Mouse (Mus musculus) intestine, postnatal 0 days (tissue): ENCODE results near the gene Camta1. TPM values are rescaled to one million over a fixed set of nuclear protein-coding genes. Genes with fewer than 3 reads are reported as not detected.

Source experiments
- ATAC-seq: fragments of 200-750 bp; cut with Nextera tagmentation; 2 replicates; pipeline ENCODE4 v1.8.0; 2017; ENCODE audit warnings: mild to moderate bottlenecking, moderate TSS enrichment, moderate library complexity
- H3K27ac ChIP-seq: fragments of 300-500 bp; sonication (generic); 2 replicates; pipeline ENCODE4 v1.5.1; 2014; ENCODE audit warnings: mild to moderate bottlenecking, low read depth, low read length, moderate library complexity
- H3K27me3 ChIP-seq: fragments of 300-500 bp; sonication (generic); replicated peaks from 2 replicates; pipeline ENCODE4 v1.6.1; 2014; ENCODE audit warnings: low read length, mixed read lengths; ENCODE audit not compliant: control insufficient read depth, insufficient read depth
- H3K36me3 ChIP-seq: fragments of 300-500 bp; sonication (generic); 2 replicates; pipeline ENCODE4 v1.6.1; 2014; ENCODE audit warnings: mild to moderate bottlenecking, moderate library complexity; ENCODE audit not compliant: control insufficient read depth, insufficient read depth
- H3K4me1 ChIP-seq: fragments of 300-500 bp; sonication (generic); replicated peaks from 2 replicates; pipeline ENCODE4 v1.6.1; 2014; ENCODE audit warnings: antibody characterized with exemption, low read length, mixed read lengths; ENCODE audit not compliant: control insufficient read depth, insufficient read depth
- H3K4me2 ChIP-seq: fragments of 300-500 bp; sonication (generic); replicated peaks from 2 replicates; pipeline ENCODE4 v1.6.1; 2014; ENCODE audit warnings: low read depth, mild to moderate bottlenecking, moderate library complexity
- H3K4me3 ChIP-seq: fragments of 300-500 bp; sonication (generic); 2 replicates; pipeline ENCODE4 v1.5.1; 2014; ENCODE audit warnings: low read depth, low read length
- H3K9ac ChIP-seq: fragments of 300-500 bp; sonication (generic); 2 replicates; pipeline ENCODE4 v1.6.1; 2014; ENCODE audit warnings: mild to moderate bottlenecking, low read depth, low read length
- H3K9me3 ChIP-seq: fragments of 300-500 bp; sonication (generic); 2 replicates; pipeline ENCODE4 v1.6.1; 2016; ENCODE audit warnings: mixed run types; ENCODE audit not compliant: control insufficient read depth
- CTCF ChIP-seq: sonication (generic); IDR thresholded peaks from 2 replicates; pipeline ENCODE4 v1.5.1; 2016; ENCODE audit warnings: low read depth, mild to moderate bottlenecking, control low read depth, antibody characterized with exemption, moderate library complexity
- WGBS: fragments of 180-500 bp; shearing (Covaris S2); extraction: QIAGEN DNeasy Blood & Tissue Kit; methylation state at CpG from one replicate; pipeline ENCODE4 v1.1.7; 2014; 5-methylcytosine and 5-hydroxymethylcytosine counted together
- polyA plus RNA-seq: library from polyadenylated mRNA; unstranded; fragments of >200 nt; fragmentation: Nextera tagmentation; extraction: Ambion mirVana; gene quantifications from 2 replicates; pipeline ENCODE4 v1.2.1, GENCODE M21; 2015

Gene Camta1
- polyA plus RNA-seq, 1 experiment from 2014 or later, result 54.1 TPM

DNA sequence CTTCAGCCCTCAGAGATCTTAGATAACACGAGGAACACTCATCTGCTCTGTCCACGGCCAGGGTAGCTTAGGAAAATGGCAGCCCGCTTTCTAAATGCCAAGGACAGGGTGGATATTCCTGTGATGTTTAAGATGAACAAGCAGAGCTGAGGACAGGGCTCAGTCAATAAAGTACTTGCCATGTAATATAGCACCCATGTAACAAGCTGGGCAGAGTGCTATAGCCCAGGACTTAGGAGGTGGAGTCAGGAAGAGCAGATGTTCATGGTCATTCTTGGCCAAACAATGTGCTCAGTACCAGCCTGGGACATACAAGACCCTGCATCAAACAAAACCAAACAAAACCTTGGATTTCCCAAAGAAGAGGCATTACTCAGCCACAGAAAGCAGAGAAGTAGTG, 407.6 kb downstream of the Camta1 start:
- H3K4me2 ChIP-seq, result no peak overlapping the region
- H3K4me3 ChIP-seq, result no peak overlapping the region
- no peaks in the 10 kb centered on the region for H3K27me3 ChIP-seq
- no peaks in the 10 kb centered on the region for H3K4me1 ChIP-seq
- 63% methylated on average over 3 of the region's 3 CpGs for WGBS
- H3K27ac ChIP-seq, result no peak overlapping the region
- TF ChIP-seq CTCF, result no peak
- ATAC-seq, result no peak
- H3K36me3 ChIP-seq, result no peaks in the 10 kb centered on the region
- H3K9ac ChIP-seq, result no peak overlapping the region
- H3K9me3 ChIP-seq, result no peaks in the 10 kb centered on the region

DNA sequence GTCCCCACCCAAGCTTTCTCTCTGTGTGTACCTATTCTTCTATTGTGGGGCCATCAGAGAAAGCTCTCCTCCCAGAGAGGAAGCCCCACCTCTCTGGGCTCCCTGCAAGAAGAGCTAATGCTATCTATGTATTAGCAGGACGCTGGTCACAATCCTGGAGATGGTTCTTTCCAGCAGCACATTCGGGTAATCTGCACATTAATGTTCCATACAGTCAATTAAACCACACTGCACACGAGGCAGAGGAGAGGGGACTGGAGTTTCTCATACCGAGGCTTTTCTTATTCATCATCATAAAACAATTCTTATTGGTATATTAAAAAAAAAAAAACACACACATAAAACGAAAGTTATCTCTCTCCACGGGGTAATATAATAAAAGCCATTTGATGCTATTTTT, 409.8 kb downstream of the Camta1 start:
- Histone ChIP-seq H3K4me2 (no peak overlapping the region), H3K27ac (no peak overlapping the region), H3K9ac (no peak overlapping the region), H3K4me3 (no peak overlapping the region), H3K4me1 (no peaks in the 10 kb centered on the region), H3K9me3 (no peaks in the 10 kb centered on the region), H3K36me3 (no peaks in the 10 kb centered on the region), H3K27me3 (no peaks in the 10 kb centered on the region)
- ATAC-seq, result no peak
- TF ChIP-seq CTCF, result no peak
- WGBS, result 46% methylated on average over 6 of the region's 6 CpGs

DNA sequence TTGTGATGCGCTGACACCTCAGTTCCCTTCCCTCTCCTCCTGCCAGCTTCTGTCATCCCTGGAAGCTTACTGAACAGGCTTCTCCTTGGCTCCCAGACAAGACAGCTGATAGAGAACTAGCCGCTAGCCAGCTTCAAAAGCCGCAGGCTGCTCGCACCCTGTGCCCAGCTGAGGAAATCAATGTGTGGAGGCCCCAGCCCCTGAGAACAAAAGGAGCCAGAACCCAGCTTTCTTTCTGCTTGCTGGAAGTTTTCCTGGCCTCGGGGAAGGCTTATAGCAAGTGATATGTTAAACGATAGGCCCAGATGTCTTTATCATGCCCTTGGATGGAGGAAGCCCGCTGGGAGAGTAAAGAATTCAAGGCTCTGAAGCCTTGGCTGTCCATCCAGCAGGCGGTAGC, 411.7 kb downstream of the Camta1 start:
- ATAC-seq, result no peak
- TF ChIP-seq CTCF, result no peak
- WGBS, result 48% methylated on average over 8 of the region's 8 CpGs
- no peak overlapping the region for H3K9ac ChIP-seq
- no peak overlapping the region for H3K27ac ChIP-seq
- no peaks in the 10 kb centered on the region for H3K4me1 ChIP-seq
- no peak overlapping the region for H3K4me3 ChIP-seq
- no peak overlapping the region for H3K4me2 ChIP-seq
- no peaks in the 10 kb centered on the region for H3K36me3 ChIP-seq
- no peaks in the 10 kb centered on the region for H3K27me3 ChIP-seq
- no peaks in the 10 kb centered on the region for H3K9me3 ChIP-seq

DNA sequence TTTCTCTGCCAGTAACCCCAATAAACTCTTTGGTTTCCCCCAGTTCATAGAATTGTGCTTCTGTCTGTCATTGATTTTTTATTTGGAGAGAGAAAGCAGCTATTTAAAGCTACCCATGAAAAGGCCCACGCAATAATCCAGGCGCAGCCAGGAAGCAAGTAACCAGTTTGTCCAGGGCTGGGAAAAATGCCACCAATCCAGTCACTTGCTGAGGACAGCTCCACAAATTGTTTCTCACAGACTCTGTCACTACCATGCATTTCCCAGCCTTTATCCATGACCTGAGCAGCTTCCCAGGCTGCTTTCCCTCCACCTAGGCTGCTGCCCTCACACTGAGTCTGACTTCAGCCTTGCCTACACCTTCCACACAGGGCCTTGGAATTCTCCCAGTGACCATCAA, 413.3 kb downstream of the Camta1 start:
- Histone ChIP-seq H3K36me3 (no peaks in the 10 kb centered on the region), H3K27me3 (no peaks in the 10 kb centered on the region), H3K9ac (no peak overlapping the region), H3K4me1 (no peaks in the 10 kb centered on the region), H3K27ac (no peak overlapping the region), H3K4me2 (no peak overlapping the region), H3K4me3 (no peak overlapping the region), H3K9me3 (no peaks in the 10 kb centered on the region)
- no peak for TF ChIP-seq CTCF
- 79% methylated on average over 2 of the region's 2 CpGs for WGBS
- no peak for ATAC-seq

DNA sequence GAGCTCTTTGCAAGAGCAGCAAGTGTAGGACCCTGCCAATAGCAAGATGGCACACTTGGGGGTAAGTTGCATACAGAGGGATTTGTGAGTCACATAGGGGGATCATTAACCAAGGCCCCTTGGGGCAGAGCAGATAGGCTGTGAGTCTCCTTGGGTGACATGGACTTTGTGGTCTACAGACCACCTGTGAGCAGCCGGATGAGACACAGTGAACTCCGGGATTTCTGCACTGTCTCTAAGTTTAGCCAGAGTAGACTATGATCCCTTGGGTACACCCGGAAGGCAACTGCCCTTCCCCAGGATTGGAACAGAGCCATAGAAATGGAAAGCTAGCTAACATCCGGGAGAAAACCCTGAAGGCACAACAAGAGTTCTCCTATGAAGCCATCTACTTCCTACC, 417.0 kb downstream of the Camta1 start:
- H3K4me2 ChIP-seq, result no peak overlapping the region
- no peaks in the 10 kb centered on the region for H3K9me3 ChIP-seq
- no peak for ATAC-seq
- no peaks in the 10 kb centered on the region for H3K27me3 ChIP-seq
- no peak for TF ChIP-seq CTCF
- no peaks in the 10 kb centered on the region for H3K36me3 ChIP-seq
- WGBS, result 82% methylated on average over 4 of the region's 4 CpGs
- no peak overlapping the region for H3K27ac ChIP-seq
- no peak overlapping the region for H3K4me3 ChIP-seq
- no peak overlapping the region for H3K9ac ChIP-seq
- H3K4me1 ChIP-seq, result no peaks in the 10 kb centered on the region

DNA sequence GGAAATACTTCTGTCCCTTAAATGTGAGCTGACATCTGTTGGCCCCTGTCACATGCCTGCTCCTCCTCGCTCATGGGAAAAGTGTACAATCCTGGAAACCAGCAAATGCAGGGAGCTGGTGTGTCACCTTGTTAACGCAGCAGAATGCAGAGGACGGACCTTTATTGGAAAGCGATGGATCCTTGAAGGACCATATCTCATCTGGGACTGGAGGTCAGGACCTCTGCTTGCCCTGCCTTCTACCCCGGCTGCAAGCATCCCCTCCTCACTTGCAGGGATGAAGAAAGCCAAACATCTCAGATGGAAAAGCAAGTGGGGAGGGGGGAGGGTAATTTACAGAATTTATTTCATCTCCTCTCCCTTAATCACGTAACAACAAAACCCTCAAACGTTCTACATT, 423.1 kb downstream of the Camta1 start:
- Histone ChIP-seq H3K9ac (no peak overlapping the region), H3K4me1 (no peaks in the 10 kb centered on the region), H3K4me3 (no peak overlapping the region), H3K36me3 (no peaks in the 10 kb centered on the region), H3K27ac (no peak overlapping the region), H3K9me3 (no peaks in the 10 kb centered on the region), H3K27me3 (no peaks in the 10 kb centered on the region), H3K4me2 (no peak overlapping the region)
- ATAC-seq, result no peak
- WGBS, result 37% methylated on average over 7 of the region's 7 CpGs
- no peak for TF ChIP-seq CTCF

DNA sequence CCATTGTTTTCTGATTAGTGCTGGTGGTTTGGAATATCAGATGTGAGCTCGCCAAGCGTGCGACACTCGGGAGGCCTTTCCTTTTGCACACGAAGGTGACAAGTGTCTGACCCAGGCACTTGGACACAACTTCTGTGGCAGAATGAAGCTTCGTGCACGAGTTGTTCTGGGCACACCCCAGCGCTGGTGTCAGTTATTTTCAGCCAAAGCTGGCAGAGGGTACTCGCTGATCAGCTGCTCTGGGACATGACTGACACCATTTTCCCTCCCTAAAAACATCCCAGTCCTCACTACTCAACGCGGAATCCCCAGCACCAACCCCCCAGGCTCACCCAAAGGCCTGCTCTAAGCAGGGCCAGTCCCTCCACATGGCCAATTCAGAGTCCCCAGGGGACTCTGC, 423.8 kb downstream of the Camta1 start:
- WGBS, result 84% methylated on average over 11 of the region's 11 CpGs
- Histone ChIP-seq H3K9me3 (no peaks in the 10 kb centered on the region), H3K27ac (no peak overlapping the region), H3K27me3 (no peaks in the 10 kb centered on the region), H3K9ac (no peak overlapping the region), H3K4me1 (no peaks in the 10 kb centered on the region), H3K4me3 (no peak overlapping the region), H3K36me3 (no peaks in the 10 kb centered on the region), H3K4me2 (no peak overlapping the region)
- no peak for ATAC-seq
- TF ChIP-seq CTCF, result no peak
